Mouse (Mus musculus) midbrain, embryonic 15.5 days (tissue): ENCODE measurements around the gene Usp43. TPM values are rescaled to one million over a fixed set of nuclear protein-coding genes. Genes with fewer than 3 reads are reported as not detected.

Experiments used
- ATAC-seq: fragments of 200-750 bp; cut with Nextera tagmentation; replicated peaks from 2 replicates; pipeline ENCODE4 v1.8.0; 2017; ENCODE audit warnings: moderate TSS enrichment
- H3K27ac ChIP-seq: fragments of 300-500 bp; sonication (generic); 2 replicates; pipeline ENCODE4 v1.5.1; 2015; ENCODE audit warnings: mild to moderate bottlenecking, inconsistent platforms
- H3K27me3 ChIP-seq: fragments of 300-500 bp; sonication (generic); replicated peaks from 2 replicates; pipeline ENCODE4 v1.6.1; 2015; ENCODE audit warnings: inconsistent platforms
- H3K36me3 ChIP-seq: fragments of 300-500 bp; sonication (generic); replicated peaks from 2 replicates; pipeline ENCODE4 v1.6.1; 2015; ENCODE audit warnings: inconsistent platforms
- H3K4me1 ChIP-seq: fragments of 300-500 bp; sonication (generic); 2 replicates; pipeline ENCODE4 v1.6.1; 2015; ENCODE audit warnings: inconsistent platforms
- H3K4me2 ChIP-seq: fragments of 300-500 bp; sonication (generic); 2 replicates; pipeline ENCODE4 v1.6.1; 2015; ENCODE audit warnings: inconsistent platforms, mild to moderate bottlenecking, moderate library complexity
- H3K4me3 ChIP-seq: fragments of 300-500 bp; sonication (generic); 2 replicates; pipeline ENCODE4 v1.5.1; 2015; ENCODE audit warnings: mild to moderate bottlenecking, inconsistent platforms
- H3K9ac ChIP-seq: fragments of 300-500 bp; sonication (generic); 2 replicates; pipeline ENCODE4 v1.6.1; 2015; ENCODE audit warnings: mild to moderate bottlenecking, inconsistent platforms
- H3K9me3 ChIP-seq: fragments of 300-500 bp; sonication (generic); 2 replicates; pipeline ENCODE4 v1.6.1; 2016; ENCODE audit warnings: inconsistent platforms
- WGBS: fragments of 180-500 bp; shearing (Covaris S2); methylation state at CpG from one replicate; pipeline ENCODE4 v1.1.7; 2015; ENCODE audit warnings: mixed read lengths; 5-methylcytosine and 5-hydroxymethylcytosine counted together
- polyA plus RNA-seq: library from polyadenylated mRNA; unstranded; fragments of >200 nt; fragmentation: Nextera tagmentation; extraction: Ambion mirVana; gene quantifications from 2 replicates; pipeline ENCODE4 v1.2.1, GENCODE M21; 2015

Gene Usp43
- 0.31 and 0.33 TPM in 2 replicates for polyA plus RNA-seq

DNA sequence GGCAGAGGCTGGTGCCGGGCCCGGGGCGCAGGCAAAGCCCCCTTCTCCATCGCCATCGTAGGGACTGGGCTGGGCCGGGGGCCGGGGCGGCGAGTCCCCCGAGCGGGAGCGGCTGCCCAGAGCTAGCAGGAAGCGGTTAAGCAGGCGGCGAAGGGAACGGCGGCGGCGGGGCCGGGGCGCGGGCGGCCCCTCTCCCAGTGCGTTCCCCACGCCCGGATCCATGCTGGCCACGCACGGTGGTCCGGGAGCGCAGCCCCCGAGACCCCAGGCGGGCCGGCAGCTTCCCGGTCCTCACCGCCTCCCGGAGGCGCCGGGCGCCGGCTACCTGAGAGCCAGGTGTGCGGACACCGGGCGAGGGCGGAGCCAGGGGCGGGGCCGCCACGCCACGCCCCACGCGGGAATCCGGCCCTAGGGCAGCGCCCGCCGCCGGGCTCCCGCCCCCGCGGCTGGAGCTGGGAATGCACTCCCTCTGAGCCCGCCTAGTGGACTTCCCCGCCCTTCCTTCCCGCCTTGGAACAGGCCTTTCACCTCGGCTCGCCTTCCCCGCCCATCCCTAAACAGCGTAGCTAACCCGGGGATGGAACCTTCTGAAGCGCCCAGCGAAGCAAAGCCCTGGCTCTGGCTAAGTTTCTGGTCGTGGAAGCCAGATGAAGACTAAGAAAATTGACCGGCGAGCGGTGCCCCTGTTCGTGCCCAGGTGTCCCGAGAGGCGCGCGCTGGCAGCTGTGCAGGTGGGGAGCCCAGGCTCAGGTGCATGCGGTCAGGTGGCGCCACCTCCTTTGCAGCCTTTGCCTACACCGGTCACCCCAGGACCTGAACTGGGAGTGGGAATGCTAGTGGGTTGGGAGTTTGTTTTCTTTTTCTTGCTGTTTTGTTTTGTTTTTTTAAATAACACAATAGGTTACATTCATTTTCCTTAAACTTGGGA is at the start of gene Usp43:
Gene Usp43 (minus strand): TSS at position 327 of the 928 bp plus-strand sequence.
- ATAC-seq, result peak; percentile 70
- Histone ChIP-seq H3K9me3 (no peaks in the 10 kb centered on the region), H3K27ac (no peak within 1 kb of the TSS), H3K4me1 (peaks cover 16% of the 10 kb centered on the region), H3K4me3 (peak within 1 kb of the TSS; percentile 62), H3K36me3 (no peaks in the 10 kb centered on the region), H3K9ac (peak within 1 kb of the TSS; percentile 45), H3K4me2 (peak within 1 kb of the TSS; percentile 87), H3K27me3 (peaks cover 23% of the 10 kb centered on the region)
- WGBS, result 1% methylated on average over 78 of the region's 80 CpGs

DNA sequence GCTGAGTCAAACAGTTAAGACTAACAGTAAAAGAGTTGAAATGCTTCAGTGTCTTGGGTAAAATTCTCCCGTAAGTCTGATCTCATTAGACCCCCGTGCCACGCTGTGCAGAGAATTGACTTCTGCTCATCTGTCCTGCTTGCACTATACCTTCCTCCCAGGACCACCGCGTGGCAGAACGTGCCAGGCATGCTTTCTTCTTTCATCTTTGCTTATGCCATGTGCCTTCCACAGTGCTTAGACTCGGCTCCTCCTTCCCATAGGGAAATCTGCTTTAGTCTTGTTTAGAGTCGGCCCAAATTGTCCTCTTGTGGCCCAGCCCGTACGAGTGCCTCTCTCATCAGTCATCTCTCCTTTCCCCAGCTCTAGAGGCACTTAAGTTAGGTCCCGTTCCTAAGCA is 45.9 kb upstream of the Usp43 start:
- Histone ChIP-seq H3K9ac (no peak overlapping the region), H3K9me3 (no peaks in the 10 kb centered on the region), H3K4me3 (no peak overlapping the region), H3K27ac (no peak overlapping the region), H3K27me3 (no peaks in the 10 kb centered on the region), H3K4me2 (no peak overlapping the region), H3K36me3 (no peaks in the 10 kb centered on the region), H3K4me1 (peaks cover 26% of the 10 kb centered on the region)
- WGBS, result 55% methylated on average over 11 of the region's 11 CpGs
- no peak for ATAC-seq

DNA sequence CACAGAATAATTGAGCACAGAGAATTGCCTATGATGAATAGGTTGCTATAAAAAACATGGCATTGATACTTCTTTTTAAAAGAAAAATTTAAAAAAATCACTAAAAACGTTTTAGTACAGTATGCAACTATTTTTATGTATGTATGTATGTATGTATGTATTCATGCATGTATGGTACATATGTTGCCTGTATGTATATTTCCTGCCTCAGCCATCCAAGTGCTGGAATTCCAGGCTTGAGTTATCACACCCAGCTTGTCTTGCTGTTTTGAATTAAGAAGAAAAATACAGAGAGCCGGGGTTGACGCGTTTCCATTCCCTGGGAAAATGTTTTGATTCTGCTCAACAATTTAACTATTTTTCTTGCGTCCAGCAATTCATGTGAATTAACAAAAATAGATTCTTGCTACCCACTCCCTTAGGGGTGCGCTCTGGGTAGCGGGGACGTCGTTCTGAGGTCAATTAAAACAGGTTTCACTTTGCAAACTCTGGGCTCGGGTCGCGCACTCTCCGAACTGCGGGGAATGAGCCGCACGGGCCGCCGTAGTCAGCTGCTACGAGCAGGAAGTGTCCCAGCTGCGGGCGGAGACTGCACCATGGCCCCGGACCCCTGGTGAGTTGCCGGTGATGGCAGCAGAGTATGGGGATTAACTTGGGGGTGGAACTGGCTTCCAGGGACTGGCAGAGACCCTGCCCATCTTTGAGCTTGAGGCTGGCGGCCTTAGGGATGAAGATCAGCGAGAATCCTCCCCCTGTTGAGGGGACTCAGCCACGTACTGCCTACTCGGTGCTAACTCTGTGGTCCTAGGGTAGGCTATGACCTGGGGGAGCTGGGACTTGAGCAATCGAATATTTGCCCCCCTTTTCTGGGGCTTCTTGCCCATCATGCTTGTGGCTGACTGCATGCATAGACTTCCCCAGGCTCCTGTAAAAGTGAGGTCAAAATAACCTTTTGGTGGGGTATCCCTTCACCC is 44.2 kb upstream of the Usp43 start, which contains the start of gene Stx8:
Gene Stx8 (plus strand): TSS at position 289 of the 974 bp plus-strand sequence.
- Histone ChIP-seq H3K27me3 (no peaks in the 10 kb centered on the region), H3K9ac (peak within 1 kb of the TSS; percentile 65), H3K36me3 (no peaks in the 10 kb centered on the region), H3K4me3 (peak within 1 kb of the TSS; percentile 63), H3K9me3 (no peaks in the 10 kb centered on the region), H3K4me2 (peak within 1 kb of the TSS; percentile 85), H3K27ac (peak within 1 kb of the TSS; percentile 16; the same call in 1 of the 2 replicates), H3K4me1 (peaks cover 26% of the 10 kb centered on the region)
- under 1% methylated on average over 28 of the region's 28 CpGs for WGBS
- peak; percentile 87 for ATAC-seq

DNA sequence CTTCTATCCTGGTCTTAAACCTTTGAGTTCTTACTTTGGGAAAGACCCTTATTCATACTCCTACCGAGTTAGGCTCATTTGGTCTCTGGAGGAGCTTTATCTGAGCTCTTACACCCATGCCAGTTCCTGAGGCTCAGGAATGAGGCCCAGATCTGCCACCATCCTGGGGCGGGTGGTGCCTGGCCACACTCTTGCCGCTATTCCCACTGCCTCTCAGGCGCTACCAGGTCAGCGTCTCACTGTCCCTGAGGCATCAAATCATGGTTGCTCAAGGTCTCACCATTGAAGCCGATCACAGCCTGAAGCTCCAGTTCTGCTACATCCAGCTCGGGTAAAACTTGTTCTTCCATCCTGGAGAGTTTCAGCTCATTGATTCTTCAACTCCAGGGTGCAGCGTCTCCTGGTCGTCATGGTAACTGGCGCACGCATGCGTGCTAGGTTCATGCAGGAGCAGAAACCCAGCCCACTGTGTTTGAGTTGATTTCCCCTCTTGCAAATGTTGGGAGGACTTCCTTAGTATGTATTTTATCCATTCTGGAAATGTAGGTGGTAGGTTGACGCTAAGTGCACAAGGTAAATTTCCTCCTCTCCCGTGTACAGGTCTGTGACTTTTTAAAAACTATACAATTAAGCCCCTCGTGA is 43.4 kb upstream of the Usp43 start, which contains the start of gene Cfap52:
Gene Cfap52 (minus strand): TSS at position 410 of the 642 bp plus-strand sequence.
- no peaks in the 10 kb centered on the region for H3K36me3 ChIP-seq
- WGBS, result 7% methylated on average over 15 of the region's 15 CpGs
- peak within 1 kb of the TSS; percentile 63 for H3K4me3 ChIP-seq
- H3K9ac ChIP-seq, result peak within 1 kb of the TSS; percentile 65
- ATAC-seq, result peak; percentile 76
- no peaks in the 10 kb centered on the region for H3K27me3 ChIP-seq
- no peaks in the 10 kb centered on the region for H3K9me3 ChIP-seq
- peaks cover 26% of the 10 kb centered on the region for H3K4me1 ChIP-seq
- peak within 1 kb of the TSS; percentile 85 for H3K4me2 ChIP-seq
- H3K27ac ChIP-seq, result peak within 1 kb of the TSS; percentile 16; the same call in 1 of the 2 replicates

DNA sequence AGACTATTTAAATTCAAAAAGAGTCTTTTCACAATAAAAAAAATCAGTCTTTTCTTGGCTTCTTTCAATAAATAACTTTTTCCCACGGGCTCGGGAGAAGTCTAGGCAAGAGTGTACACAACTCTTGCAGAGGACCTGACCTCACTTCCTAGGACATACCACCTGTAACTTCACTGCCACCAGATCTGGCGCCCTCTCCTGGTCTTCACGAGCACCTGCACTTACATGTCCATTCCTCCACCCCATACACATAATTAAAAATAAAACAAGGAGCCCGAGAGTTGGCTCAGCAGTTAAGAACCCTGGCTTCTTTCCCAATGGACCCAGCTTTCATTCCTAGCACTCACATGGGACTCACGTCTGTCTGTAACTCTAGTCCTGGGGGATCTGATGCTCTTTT is 42.2 kb upstream of the Usp43 start:
- Histone ChIP-seq H3K36me3 (no peaks in the 10 kb centered on the region), H3K27me3 (no peaks in the 10 kb centered on the region), H3K9ac (no peak overlapping the region), H3K27ac (no peak overlapping the region), H3K4me1 (peaks cover 26% of the 10 kb centered on the region), H3K9me3 (no peaks in the 10 kb centered on the region), H3K4me2 (no peak overlapping the region), H3K4me3 (no peak overlapping the region)
- WGBS, result 74% methylated on average over 6 of the region's 6 CpGs
- no peak for ATAC-seq

DNA sequence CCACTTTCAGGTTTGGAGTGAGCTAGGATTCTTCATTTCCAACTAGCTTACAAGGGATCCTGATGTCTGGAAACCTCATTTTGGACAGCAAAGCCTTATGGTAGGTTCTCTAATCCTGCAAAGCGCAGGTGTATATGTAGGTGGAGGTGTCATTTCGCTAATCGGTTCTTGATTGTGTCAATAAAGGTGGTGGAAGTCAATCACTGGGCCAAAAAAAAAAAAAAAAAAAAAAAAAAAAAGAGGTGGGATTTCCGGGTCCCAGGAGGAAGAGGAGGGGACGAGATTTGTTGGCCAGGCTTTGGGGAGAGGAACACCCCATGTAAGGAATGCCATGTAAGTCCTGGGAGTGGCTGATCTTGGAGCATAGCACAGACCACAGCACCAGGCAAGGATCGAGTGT is 32.5 kb upstream of the Usp43 start:
- Histone ChIP-seq H3K36me3 (no peaks in the 10 kb centered on the region), H3K4me1 (no peaks in the 10 kb centered on the region), H3K27ac (no peak overlapping the region), H3K4me3 (no peak overlapping the region), H3K4me2 (no peak overlapping the region), H3K27me3 (no peaks in the 10 kb centered on the region), H3K9ac (no peak overlapping the region), H3K9me3 (no peaks in the 10 kb centered on the region)
- WGBS, result 90% methylated on average over 6 of the region's 6 CpGs
- no peak for ATAC-seq

DNA sequence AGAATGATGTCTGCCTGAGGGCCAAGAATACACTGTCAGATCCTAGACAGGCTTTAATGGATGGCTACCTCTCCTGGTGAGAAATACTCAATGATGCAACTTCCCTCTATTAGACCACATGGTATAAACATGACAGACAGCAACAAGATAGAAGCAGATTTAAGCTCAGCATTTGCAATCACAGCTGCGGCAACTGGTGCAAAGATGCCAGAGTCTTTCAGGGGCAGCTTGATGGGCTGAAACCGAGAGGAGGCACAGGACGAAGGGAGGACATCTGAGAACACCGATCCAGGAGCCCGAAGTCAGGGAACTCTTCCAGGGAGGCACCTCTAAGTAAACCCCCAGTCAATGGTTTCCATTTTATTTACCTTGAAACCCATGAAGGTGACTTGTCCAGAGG is 31.7 kb upstream of the Usp43 start:
- ATAC-seq, result no peak
- H3K4me3 ChIP-seq, result no peak overlapping the region
- no peak overlapping the region for H3K4me2 ChIP-seq
- H3K27me3 ChIP-seq, result no peaks in the 10 kb centered on the region
- no peaks in the 10 kb centered on the region for H3K9me3 ChIP-seq
- H3K36me3 ChIP-seq, result no peaks in the 10 kb centered on the region
- no peak overlapping the region for H3K9ac ChIP-seq
- no peaks in the 10 kb centered on the region for H3K4me1 ChIP-seq
- 85% methylated on average over 5 of the region's 5 CpGs for WGBS
- no peak overlapping the region for H3K27ac ChIP-seq

DNA sequence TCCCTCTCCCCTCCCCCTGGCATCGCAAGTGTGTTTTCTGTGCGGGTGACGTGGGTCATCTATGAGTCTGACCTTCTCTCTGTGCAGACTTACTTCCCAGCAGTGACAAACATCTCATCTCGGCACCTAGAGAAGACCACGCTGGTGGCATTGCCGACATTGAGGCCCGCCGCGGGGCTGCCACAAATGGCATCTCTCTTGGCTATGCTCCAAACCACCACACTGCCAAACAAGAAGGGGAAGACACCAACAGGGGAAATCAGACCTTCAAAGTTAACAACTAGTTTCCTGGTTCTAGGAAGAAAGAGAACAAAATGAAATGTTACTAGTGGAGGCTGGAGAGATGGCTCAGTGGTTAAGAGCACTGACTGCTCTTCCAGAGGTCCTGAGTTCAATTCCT is 27.5 kb upstream of the Usp43 start:
- Histone ChIP-seq H3K9me3 (no peaks in the 10 kb centered on the region), H3K27me3 (no peaks in the 10 kb centered on the region), H3K4me2 (no peak overlapping the region), H3K36me3 (no peaks in the 10 kb centered on the region), H3K4me1 (no peaks in the 10 kb centered on the region), H3K4me3 (no peak overlapping the region), H3K9ac (no peak overlapping the region), H3K27ac (no peak overlapping the region)
- 79% methylated on average over 9 of the region's 9 CpGs for WGBS
- ATAC-seq, result no peak

DNA sequence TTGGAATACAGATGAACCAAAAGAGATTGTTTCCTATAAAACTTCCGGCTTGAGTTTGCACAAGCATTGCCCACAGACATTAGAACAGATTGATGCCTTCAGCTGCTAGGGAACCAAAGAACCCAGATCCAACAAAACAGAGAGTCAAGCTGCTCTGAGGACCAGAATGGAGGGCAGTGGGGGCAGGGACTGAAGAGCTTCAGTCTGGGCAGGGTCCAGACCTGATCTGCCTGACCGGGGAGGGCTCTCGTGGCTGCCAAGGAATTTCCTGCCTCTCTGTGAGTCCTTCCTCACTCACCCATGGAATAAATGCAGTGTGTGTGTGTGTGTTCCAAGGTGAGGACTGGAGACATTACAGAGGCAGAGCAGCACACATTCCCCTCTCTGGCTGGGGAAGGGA is 26.3 kb upstream of the Usp43 start:
- no peak for ATAC-seq
- Histone ChIP-seq H3K27me3 (no peaks in the 10 kb centered on the region), H3K9me3 (no peaks in the 10 kb centered on the region), H3K27ac (no peak overlapping the region), H3K4me2 (no peak overlapping the region), H3K36me3 (no peaks in the 10 kb centered on the region), H3K9ac (no peak overlapping the region), H3K4me3 (no peak overlapping the region), H3K4me1 (no peaks in the 10 kb centered on the region)
- 61% methylated on average over 3 of the region's 3 CpGs for WGBS

DNA sequence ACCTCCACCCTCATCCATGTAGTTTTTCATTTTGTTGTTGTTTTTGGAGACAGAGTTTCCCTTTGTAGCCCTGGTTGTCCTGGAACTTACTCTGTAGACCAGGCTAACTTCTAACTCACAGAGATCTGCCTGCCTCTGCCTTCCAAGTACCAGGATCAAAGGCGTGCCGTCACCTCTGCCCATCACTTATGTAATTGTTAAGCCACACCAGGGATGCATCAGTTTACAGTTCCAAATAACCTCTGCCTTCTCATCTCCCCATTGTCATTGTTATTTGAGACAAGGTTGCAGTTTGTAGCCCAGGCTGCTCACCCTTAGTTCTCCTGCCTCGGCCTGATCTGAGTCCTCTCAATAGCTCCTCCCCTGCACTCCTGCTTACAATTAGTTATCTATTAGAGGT is 10.2 kb upstream of the Usp43 start:
- WGBS, result 95% methylated on average over 3 of the region's 3 CpGs
- Histone ChIP-seq H3K36me3 (no peaks in the 10 kb centered on the region), H3K9ac (no peak overlapping the region), H3K9me3 (no peaks in the 10 kb centered on the region), H3K4me2 (no peak overlapping the region), H3K4me3 (no peak overlapping the region), H3K27ac (no peak overlapping the region), H3K27me3 (no peaks in the 10 kb centered on the region), H3K4me1 (no peaks in the 10 kb centered on the region)
- no peak for ATAC-seq

DNA sequence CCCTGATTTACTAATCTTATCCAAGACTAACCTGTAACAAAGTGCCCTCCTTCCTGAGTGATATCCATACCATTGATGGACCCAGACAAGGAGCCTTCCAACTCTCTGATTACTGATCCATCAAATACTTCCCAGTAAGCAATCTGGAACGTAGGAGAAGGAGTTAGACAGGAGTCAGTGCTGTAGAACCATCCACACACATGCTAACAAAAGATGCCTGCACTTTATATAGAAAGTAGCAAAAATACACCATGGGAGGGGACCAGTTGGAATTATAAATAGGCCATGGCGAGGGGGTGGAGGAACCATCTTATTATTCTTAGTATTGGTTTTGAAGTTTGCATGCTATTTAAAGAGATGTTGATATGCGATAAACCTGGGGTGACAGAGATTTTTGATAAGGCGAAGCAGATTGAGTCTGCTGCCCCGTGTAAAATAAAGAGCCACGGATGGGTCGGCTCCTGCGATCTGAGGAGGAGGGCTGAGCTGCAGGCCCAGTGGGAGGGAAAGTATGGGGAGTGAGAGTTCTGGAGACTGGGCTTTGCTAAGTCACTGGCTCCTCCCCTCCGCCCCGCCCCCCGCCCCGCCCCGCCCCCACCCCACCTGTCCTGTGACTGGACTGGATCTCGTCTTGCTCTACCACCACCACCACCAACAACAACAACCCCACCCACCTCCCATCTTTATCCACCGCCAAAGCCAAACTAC is 4.5 kb upstream of the Usp43 start:
- no peaks in the 10 kb centered on the region for H3K36me3 ChIP-seq
- 12% methylated on average over 15 of the region's 15 CpGs for WGBS
- ATAC-seq, result no peak
- no peak overlapping the region for H3K4me2 ChIP-seq
- no peak overlapping the region for H3K27ac ChIP-seq
- no peak overlapping the region for H3K4me3 ChIP-seq
- no peak overlapping the region for H3K9ac ChIP-seq
- no peaks in the 10 kb centered on the region for H3K27me3 ChIP-seq
- H3K9me3 ChIP-seq, result no peaks in the 10 kb centered on the region
- peaks cover 10% of the 10 kb centered on the region for H3K4me1 ChIP-seq
